Mouse (Mus musculus) thymus, postnatal 4 days (tissue): ENCODE measurements around the gene Olfr286.

ENCODE experiments used
- DNase-seq: peaks from one replicate; pipeline ENCODE4 v3.0.0; 2021

The Olfr286 gene

DNA sequence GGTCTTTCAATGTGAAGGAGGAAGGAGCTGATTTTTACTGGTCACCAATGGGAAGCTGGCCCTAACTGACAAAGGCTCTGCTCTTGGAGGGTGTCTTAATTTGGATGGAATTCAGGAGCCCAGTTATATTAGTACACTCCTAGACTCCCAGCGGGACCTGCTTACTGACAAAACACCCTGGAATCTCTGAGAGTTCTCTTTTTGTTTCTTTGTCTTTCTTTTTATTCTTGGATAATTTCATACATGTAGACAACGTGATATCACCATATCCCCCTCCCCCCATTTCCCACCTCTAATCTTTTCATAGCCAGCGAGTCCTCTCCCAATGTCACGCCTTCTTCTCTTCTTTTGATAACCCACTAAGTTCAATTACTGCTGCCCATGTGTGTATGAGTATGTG, at the start of gene Olfr286:
Olfr286 (minus strand) TSS at position 101 of the 400 bp plus-strand sequence.
- DNase-seq, result no peak

- DNase-seq, result no peak
Measured at GRCm38 (mm10) chr15:98257776-98258175, 23.5 kb upstream of the Olfr286 start.

GRCm38 (mm10) chr15:98257193-98257592, 22.9 kb upstream of the Olfr286 start, which contains the start of gene H1fnt:
Gene H1fnt (minus strand): TSS chr15:98257293.
- no peak for DNase-seq

GRCm38 (mm10) chr15:98256271-98256670, 22.0 kb upstream of the Olfr286 start:
- DNase-seq, result no peak

DNA sequence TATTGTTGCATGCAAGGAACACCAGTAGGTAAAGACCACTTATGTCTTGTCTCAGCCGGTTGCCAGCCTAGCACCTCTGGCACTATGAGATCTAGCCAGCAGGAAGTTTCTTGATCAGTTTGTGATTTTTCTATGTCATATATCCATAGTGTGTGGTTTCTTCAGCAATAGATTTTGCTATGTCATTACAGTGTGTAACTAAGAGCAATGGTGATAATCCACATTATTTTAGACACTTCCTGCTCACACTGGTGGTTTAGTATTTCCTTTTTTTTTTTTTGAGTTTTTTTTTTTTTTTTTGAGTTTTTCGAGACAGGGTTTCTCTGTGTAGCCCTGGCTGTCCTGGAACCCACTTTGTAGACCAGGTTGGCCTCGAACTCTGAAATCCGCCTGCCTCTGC, 1.2 kb upstream of the Olfr286 start:
- DNase-seq, result no peak

DNA sequence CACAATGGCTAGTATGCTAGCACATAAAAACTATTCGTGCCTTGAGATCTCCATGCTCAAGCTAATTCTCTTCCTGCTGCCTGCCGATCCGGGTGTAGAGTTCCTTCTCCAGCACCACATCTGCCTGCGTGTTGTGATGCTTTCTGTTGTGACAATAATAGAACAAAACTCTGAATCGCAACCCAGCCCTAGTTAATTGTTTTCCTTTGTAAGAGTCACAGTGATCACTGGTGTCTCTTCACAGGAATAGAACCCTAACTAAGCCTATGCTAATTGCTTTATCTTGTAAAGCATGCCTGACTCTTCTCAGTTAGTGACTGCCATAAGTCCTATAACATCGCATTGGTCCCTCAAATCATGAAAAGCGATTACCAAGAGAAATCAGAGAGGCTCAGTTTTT, 8.2 kb downstream of the Olfr286 start:
- no peak for DNase-seq

DNA sequence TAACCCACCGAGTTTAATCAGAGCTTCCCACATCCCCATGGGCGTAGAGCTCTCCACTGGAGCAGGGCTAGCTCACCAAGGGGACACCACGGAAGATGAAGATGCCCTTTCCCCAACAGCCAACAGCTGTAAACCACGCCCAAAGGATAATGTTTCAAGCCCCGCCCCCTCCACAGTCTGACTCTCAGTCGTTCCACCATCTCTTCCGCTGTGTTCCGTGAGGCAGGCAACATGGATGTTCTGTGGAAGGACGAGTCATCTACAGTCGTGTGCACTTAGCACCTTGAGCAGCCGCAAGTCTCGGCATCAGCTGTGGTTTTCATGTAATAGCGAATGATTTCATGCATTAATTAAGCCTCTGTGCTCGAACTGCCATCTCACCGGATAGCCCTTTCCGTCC, 8.6 kb downstream of the Olfr286 start:
- peak; percentile 10 for DNase-seq

DNA sequence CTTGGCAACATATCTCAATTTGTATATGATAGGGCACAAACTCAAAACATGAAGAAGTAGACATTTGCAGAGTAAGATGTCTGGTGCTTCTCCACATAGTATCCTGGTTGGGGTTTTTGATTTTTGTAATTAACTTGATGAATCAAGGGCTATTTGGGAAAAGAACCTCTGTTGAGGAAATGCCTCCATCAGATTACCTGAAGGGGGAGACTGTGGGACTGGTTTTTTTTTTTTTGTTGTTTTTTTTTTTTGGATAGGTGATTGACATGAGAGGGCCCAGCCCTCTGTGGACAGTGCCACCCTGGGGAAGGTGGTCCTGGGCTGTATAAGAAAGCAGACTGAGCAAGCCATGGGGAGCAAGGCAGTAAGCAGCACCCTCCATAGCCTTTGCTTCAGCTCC, 11.9 kb downstream of the Olfr286 start:
- DNase-seq, result no peak

DNA sequence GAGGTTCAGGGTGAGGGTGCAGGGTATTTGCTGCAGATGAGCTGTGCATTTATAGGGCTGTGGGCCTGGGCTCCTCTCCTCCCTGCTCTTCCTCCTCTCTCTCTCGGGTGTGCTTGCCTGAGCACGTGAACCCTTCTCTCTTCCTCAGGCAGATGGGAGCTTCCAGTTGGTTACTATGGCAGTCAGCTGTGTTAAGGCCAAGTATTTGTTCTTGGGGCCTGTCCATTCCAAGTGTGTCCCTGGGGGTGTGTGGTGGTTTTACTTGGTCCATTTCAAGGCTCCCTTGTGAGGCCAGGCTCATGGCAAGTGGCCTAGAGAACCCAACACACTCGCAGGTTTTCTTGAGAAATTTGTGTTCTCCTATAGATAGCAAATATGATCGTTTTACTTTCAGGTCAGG, 13.4 kb downstream of the Olfr286 start, which contains the start of the genes Gm44579 and Olfr287:
Gm44579 (minus strand) TSS at position 101 of the 400 bp plus-strand sequence.
Olfr287 (minus strand) TSS at position 180 of the 400 bp plus-strand sequence.
- DNase-seq, result no peak

- DNase-seq, result no peak
Measured at GRCm38 (mm10) chr15:98214130-98214529, 20.1 kb downstream of the Olfr286 start.

DNA sequence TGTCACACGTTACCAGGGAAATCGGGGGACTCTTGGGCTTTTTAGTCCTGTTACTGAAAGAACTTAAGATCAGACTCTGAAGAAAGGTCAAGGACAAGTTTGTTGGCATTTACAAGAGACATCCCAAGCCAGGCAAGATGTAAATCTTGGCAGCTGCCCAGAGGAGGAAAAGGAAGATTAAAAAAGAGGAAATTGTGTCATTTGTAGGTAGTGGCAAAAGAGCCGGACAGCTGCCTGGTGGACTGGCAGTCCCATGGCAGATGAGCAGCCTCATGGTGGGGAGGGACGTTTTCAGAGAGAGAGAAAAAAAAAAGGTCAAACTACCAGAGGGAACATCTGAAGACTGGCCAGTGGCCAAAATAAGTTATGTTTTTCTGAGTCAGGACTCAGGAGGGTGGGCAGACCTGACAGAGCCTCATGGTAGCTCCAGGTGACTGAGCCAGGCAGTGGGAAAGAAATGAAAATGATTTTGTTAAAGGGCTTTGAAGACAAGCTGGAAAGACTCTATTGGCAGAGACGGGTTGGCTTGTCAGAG, 20.8 kb downstream of the Olfr286 start:
- DNase-seq, result no peak

- no peak for DNase-seq
Measured at GRCm38 (mm10) chr15:98209676-98210075, 24.6 kb downstream of the Olfr286 start.

GRCm38 (mm10) chr15:98195442-98195841, 38.8 kb downstream of the Olfr286 start, which contains the start of gene Olfr288:
Gene Olfr288 (minus strand): TSS chr15:98195542.
- DNase-seq, result no peak

GRCm38 (mm10) chr15:98184456-98184855, 49.8 kb downstream of the Olfr286 start:
- DNase-seq, result no peak

- no peak for DNase-seq
Measured at GRCm38 (mm10) chr15:98181856-98182570, 52.2 kb downstream of the Olfr286 start.

DNA sequence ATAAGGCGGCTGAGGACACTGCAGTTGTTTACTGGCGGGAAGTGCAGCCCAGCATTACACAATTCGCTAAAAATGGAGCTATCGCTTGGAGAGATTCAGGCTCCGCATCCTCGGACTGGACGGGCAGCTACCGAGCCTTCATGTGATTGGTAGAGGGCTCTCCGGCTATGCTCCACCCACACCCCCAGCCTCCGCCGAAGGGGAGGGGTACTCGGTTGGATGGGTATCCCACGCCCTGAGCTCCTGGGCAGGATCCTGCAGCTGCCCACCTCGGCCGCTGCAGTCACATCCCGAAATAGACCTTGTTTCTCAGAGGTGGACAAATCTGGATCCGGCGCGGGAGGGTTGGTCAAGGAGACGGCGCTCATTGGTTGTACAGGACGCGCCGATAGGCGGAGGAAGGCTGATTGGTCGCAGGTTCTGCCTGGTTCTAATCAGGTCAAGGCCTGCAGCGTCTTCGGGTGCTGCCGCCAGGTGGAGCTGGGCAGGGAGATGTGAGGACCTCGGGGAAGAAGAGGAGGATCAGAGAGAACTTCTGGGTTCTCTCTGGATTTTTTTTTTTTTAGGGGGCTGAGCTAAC, 53.0 kb downstream of the Olfr286 start:
- DNase-seq, result peak; percentile 85

DNA sequence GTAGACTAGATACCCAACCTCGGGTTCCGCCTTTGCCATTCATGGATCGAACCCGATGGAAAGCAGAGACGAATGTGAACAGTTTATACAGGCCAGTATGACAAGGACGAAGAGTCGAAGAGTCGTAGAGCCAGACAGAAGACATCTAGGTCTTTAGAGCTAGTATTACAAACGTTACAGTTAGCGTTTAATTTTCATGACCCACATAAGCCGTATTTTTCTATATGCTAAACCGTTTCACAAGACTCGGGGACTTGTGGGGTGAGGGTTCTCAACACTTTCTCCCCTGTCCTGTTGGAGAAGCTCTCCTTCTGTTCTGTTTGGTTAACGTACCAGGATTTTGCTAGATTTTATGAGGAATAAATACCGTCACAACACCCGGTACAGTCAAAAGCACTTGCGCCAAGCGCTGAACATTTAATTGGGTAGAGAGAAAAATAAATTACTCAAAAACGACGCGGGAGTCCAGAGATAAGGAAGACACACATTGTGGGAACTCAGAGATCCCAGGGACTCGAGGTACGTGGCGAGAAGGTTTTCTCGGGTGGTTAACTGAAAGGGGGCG, 53.6 kb downstream of the Olfr286 start:
- DNase-seq, result no peak

DNA sequence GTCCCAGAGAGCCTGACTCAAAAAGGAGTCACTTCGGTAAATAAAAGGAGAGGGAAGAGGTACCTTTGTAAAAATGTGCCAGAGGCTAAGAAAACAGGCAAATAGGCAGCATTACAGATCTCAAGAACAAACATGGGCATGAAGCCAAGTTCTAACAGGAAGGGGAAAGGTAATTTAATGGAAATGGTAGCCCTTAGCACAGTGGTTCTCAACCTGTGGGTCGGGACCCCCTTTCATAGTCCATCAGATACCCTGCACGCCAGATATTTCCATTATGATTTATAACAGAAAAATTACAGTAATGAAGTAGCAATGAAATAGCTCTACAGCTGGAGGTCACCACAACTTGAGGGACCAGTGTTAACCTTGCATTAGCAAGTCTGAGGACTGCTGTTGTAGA, 56.9 kb downstream of the Olfr286 start:
- no peak for DNase-seq
